Mouse (Mus musculus) Muller cell, postnatal 12 days (primary cell): Measurements from ENCODE around the gene Gm5936.
"Not testable (repeated sequence)": the region's sequence is repeated elsewhere in the genome, so short reads cannot be mapped to it uniquely, and the experiment has no call there.

Experiments
- DNase-seq: peaks from one replicate; pipeline ENCODE4 v3.0.0-alpha.2; 2015; ENCODE audit errors: inconsistent ontology term

Gm5936 gene

GRCm38 (mm10) chrX:74836842-74837522, at the start of gene Gm5936:
Gene Gm5936 (plus strand): TSS chrX:74837196.
- not testable (repeated sequence) for DNase-seq

- DNase-seq, result not testable (repeated sequence)
Observed at GRCm38 (mm10) chrX:74856104-74856503, 19.1 kb downstream of the Gm5936 start.

- DNase-seq, result not testable (repeated sequence)
Observed at GRCm38 (mm10) chrX:74880123-74880522, 43.1 kb downstream of the Gm5936 start.
